Mouse (Mus musculus) spleen, postnatal 14 days (tissue): ENCODE results near the gene Mapk6.
"Not testable (repeated sequence)": the region's sequence is repeated elsewhere in the genome, so short reads cannot be mapped to it uniquely, and the experiment has no call there.

Experiments
- DNase-seq, 2 experiments: peaks; one replicate each; pipeline ENCODE4 v3.0.0; 2021 to 2022; ENCODE audit warnings: low spot score in 2 of 2

Gene Mapk6

DNA sequence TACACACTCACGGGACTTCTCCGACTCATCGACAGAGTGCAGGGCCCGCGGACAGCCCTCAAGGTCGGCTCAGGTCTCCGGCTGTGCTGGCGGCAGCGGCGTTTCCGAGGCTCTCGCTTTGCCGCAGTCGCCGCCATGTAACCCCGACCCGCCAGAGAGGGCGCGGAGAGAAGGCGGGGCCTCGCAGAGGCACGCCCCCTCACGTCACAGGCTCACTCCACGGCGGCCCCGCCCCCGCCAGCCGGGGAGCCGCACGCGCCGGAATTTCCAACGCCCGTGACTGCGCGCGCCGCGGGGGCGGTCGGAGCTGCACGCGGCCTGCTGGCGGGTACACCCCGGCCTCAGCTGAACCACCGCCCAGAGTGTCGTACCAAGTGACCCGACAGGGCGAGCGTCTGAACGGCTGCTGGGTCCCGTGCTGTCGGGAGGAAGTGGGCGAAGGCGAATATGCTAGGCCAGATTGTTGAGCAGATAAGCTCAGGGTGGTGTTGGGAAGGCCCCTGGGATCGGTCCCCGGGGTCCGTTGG, at the start of gene Mapk6:
Gene Mapk6 (minus strand): TSS at position 154 of the 527 bp plus-strand sequence.
- peak; percentile 95 to 98 for DNase-seq

DNA sequence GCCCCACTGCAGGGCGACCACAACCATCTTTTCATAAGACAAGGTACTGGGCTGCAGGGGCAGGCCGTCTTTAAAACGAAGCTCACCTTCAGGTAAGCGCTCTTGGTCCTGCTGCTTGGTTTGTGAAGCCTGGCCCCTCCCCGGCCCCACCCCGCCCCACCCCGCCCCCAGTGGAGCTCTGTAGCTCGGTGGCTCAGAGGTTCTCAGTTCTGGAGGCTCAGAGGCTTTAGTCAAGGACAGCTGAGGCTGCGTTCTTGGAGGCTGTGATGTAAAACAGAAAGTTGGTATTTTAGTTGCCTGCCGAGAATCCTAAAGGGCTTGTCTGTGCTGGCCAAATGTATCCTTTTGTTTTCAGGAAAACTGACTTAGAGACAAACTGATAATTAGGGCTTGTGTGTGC, 45.9 kb upstream of the Mapk6 start:
- no peak for DNase-seq

GRCm38 (mm10) chr9:75453994-75454393, 44.2 kb upstream of the Mapk6 start:
- no peak for DNase-seq

DNA sequence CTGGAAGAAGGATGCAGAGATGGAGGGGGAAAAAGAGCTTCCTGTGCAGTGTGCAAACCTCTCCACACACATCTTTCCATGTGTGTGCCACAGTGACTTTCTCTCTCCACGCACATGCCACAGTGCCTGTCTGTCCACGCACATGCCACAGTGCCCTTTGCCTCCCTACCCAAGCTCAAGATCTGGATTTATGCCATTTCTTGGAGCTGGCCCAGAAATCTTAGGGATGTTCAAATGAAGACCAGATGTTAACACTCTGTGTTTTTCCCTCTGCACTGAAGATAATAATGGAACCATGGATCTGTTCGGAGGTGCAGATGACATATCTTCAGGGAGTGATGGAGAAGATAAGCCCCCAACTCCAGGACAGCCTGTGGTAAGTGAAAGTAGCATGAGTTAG, 38.2 kb upstream of the Mapk6 start:
- no peak for DNase-seq

GRCm38 (mm10) chr9:75446574-75446973, 36.8 kb upstream of the Mapk6 start:
- not testable (repeated sequence) for DNase-seq

- no peak for DNase-seq
These were observed 35.2 kb upstream of the Mapk6 start for GRCm38 (mm10) chr9:75444981-75445380.

DNA sequence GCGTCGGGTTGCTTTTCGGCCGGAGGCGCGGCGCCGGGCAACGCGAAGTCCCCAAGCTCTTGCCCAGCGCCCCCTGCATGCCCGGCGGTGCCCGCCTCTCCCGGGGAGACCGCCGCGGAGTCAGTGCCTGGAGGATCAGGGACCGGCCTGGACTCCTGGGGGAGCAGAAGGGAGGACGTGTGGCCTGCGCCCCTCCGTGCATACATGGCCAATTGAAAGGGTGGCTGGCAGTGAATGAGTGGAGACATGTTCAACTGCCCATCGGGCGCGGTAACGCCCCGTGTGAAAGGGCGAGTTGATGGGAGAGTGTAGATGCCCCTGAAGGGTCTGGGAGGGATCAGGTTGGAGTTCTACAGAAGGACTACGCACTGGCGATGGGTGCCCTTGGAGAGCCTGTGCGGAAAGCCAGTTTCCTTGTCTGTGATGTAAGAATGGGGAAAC, 31.9 kb upstream of the Mapk6 start:
- no peak for DNase-seq

DNA sequence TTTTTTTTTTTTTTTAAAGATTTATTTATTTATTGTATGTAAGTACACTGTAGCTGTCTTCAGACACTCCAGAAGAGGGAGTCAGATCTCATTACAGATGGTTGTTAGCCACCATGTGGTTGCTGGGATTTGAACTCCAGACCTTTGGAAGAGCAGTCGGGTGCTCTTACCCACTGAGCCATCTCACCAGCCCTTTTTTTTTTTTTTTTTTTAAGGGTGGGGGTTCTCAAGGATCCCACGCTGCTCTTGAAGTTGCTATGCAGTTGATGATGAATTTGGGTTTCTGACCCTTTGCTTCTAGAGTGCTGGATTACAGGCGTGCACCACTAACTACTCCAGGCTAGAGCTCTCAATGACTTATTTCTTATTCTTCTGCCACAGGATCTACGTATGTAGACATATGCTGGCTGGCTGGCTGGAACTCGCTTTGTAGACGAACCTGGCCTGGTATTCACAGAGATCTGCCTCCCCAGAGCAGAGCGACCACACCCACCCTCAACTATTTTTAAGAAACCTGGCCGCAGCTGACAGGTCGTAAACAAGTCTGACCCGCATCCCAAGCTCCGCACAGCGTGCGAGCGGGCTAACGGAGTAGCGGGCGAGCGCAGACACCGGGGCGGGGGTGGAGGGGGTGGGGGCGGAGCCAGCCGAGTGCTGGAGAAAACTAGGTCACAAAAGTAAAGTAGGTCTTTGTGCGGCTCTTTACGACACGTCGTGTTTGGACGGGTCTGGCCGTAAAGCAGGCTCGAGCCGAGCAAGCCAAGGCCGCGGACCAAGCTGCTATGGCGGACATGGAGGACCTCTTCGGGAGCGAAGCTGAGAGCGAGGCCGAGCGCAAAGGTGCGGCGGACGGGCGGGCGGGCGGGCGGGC, 31.2 kb upstream of the Mapk6 start, which contains the start of gene Leo1:
Gene Leo1 (plus strand): TSS at position 729 of the 871 bp plus-strand sequence.
- DNase-seq, result peak; percentile 63 to 76

GRCm38 (mm10) chr9:75437653-75438385, 28.0 kb upstream of the Mapk6 start:
- DNase-seq, result peak in 1 of 2 experiments; percentile 58

GRCm38 (mm10) chr9:75435918-75436317, 26.1 kb upstream of the Mapk6 start:
- peak in 1 of 2 experiments; percentile 34 for DNase-seq

- DNase-seq, result no peak
These were observed 25.5 kb upstream of the Mapk6 start for GRCm38 (mm10) chr9:75435291-75435690.

DNA sequence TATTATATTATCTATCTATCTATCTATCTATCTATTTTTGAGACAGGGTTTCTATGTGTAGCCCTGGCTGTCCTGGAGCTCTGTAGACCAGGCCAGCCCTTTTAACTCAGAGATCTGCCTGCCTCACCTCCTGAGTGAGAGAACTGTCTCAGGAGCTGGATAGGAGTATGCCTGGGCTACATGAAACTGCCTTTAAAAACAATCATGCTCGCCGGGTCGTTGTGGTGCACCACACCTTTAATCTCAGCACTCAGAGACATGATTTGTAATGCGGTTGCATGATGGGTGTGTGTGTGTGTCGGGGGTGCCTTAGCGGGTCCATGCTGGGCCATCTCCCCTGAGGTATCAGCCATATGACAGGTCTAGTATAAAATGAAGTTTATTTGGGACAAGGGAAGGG, 25.1 kb upstream of the Mapk6 start:
- DNase-seq, result no peak

GRCm38 (mm10) chr9:75434172-75434793, 24.5 kb upstream of the Mapk6 start:
- DNase-seq, result peak in 1 of 2 experiments; percentile 41

DNA sequence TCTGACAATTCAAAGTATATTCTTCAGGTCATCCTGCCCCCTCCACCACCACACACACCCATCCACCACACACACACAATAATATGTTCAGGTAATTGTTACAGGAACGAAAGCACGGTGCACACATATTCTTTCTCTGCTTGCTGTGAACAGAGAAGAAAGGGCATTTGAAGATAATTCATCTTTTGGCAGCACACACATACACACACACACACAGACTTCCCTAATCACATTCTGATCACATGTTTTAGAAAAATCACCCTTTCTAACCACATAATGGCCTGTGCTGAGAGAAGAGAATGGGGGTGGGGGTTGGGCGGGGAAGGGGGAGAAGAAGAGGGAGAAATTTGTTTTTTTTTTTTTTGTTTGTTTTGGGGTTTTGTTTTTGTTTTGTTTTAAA, 22.9 kb upstream of the Mapk6 start:
- DNase-seq, result no peak

- DNase-seq, result no peak
These were observed 21.2 kb upstream of the Mapk6 start for GRCm38 (mm10) chr9:75430822-75431621.

GRCm38 (mm10) chr9:75429657-75430056, 19.9 kb upstream of the Mapk6 start:
- DNase-seq, result no peak

DNA sequence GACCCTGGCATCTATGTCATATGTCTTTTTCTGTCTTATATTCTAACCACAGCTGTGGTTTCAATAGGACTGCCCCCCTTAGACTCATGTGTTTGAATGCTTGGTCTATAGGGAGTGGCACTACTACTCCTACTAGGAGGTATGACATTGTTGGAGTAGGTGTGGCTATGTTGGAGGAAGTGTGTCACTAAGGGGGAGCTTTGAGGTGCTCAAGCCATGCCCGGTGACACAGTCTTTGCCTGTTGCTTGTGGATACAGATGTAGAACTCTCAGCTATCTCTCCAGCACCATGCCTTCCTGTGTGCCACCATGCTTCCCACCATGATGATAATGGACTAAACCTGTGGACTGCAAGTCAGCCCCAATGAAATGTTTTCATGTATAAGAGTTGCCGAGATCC, 19.2 kb upstream of the Mapk6 start:
- DNase-seq, result no peak

- DNase-seq, result no peak
These were observed 18.4 kb upstream of the Mapk6 start for GRCm38 (mm10) chr9:75428274-75428600.

GRCm38 (mm10) chr9:75427366-75428273, 17.8 kb upstream of the Mapk6 start:
- no peak for DNase-seq

DNA sequence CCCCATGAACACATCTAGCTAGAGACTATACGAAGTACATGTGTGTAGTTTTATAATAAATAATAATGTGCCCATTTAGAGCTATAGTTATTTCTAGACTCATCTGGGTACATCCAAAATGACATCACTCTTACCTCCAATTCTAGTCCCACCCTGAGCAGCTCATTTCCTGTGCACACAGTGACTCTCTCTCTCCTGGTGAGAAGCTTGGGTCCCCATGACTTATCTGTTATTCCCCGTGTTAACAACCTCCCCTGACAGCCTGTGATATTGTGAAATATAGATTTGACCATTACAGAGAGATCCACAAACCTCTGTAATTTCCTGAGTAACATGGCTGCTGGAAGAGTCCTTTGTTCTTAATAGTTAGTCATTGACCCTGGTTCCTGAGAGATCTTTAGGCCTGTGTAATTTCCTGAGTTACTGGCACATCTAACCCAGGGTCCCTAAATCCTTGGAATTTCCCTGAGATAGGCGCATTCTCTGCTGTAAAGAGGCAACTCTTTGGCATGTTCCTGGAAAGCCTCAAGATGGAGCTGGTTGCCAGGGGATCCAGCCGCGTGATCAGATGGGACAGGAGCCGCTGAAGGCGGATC, 16.1 kb upstream of the Mapk6 start:
- no peak for DNase-seq
